Mouse (Mus musculus) layer of hippocampus, postnatal 10 days (tissue): ENCODE data around the gene Fam71b. TPM values are rescaled to one million over a fixed set of nuclear protein-coding genes. Genes with fewer than 3 reads are reported as not detected.
A peak's percentile ranks its signal among the peaks of the same experiment; 100 is the strongest.
"Not testable (repeated sequence)": the region's sequence is repeated elsewhere in the genome, so short reads cannot be mapped to it uniquely, and the experiment has no call there.

Experiments
- DNase-seq, 2 experiments: peaks; one replicate each; pipeline ENCODE4 v3.0.0; 2021; ENCODE audit warnings: low spot score in 2 of 2
- total RNA-seq, 2 experiments: library from RNA; stranded (reverse); gene quantifications; 2 replicates each; pipeline ENCODE4 v1.2.3; 2021

Gene Fam71b
- total RNA-seq, 2 experiments from 2014 or later = not detected

DNA sequence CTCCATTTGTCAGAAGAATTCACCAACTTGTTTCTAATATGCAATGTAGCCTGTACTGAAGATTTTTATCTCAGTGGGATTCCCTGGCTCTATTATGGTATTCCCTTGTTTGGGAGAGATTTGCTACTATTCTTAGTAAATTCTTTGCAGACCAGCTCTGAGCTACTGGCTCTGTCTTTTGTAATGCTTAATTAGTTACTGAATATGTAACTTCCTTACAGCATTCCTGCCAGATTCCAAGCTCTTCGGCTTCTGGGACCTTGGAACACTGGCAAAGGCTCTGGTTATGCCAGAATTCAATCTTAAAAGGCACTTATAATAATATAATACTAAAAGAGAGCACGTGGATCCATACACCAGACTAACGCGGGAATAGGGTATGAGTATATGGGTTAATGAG, 31.8 kb downstream of the Fam71b start:
- DNase-seq = not testable (repeated sequence)

DNA sequence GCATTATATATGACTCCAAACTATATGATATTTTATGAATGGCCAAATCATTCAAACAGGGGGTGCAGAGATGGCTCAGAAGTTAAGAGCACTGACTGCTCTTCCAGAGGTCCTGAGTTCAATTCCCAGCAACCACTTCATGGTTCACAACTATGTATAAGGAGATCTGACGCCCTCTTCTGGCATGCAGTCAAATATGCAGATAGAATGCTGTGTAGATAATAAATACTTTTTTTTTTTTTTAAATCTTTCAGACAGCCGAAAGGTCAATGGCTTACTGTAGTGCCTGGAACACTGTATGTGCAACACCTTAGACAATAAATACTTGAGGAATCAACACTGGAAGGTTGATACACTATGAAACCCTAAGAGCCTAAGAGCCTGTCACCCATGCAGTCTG, 33.8 kb downstream of the Fam71b start:
- DNase-seq = no peak

DNA sequence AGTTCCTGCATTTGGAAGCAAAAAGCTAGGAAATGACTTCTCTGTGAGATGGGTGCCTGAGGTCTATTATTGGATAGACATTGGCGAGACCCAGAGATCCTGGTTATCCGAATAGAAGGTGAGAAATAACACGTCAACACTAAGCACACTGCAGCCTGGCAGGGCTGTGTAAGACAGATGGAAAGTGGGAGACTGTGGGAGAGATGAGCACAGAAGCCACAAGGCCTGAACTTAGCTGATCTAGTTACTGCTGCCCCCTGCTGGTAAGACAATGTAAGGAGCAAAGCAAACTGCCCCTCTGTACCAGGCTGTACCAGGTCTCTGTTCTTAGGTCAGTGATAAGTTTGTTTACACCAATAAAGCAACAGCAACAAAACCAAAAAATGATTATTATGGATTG, 34.8 kb downstream of the Fam71b start:
- peak; percentile 84 to 85 for DNase-seq

DNA sequence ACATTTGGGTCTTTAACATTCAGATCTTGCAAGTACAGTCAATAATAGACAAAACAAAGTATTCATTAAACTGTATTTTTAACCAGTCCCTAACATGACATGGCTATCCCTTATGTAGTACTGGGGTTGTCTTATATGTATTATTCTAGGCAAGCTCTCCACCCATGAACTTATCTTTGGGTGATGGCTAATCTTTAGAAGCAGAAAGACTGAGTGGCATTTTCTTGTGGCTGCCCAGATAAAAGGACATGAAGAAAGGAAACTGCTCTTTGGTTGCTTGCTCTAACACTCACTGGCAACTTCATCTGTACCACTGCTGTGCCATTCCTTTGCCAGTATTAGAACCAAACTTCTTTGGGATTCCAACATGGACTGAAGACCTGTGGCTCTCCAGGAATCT, 39.0 kb downstream of the Fam71b start:
- DNase-seq = no peak

DNA sequence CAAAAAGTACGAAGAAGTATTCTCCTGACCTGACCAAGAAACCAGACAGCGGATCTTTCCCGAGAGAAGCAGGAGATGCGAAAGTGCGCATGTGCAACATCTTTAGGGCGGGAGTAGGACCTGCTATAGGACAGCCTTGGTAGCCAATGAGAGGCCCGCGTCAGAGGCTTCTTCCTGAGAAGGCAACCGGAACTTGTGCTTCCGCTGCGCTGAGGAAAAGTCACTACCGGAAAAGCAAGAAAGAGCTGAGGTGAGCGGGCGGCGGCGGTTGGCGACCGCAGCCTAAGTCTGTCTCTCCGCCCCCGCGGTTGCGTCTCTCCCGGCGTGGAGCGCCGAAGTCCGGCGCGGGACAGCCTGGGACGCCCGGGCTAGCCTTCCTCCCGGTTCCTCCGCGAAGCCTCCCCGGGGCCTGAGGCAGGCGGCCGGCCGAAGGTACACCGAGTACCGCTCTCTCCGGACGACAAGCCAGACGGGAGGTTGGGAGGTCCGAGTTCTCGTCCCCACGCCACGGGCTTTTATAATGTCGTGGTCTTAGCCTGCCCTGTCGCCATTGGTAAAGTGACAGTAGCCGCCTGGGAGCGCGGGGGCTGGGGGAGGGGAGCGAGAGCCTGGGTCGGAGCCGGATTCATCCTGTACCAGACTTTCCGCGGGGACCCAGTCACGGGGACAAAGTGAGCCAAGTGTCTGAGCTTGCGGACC, 40.5 kb downstream of the Fam71b start, which contains the start of gene Med7:
Med7 (plus strand) TSS at position 166 of the 699 bp plus-strand sequence.
- peak; percentile 87 to 91 for DNase-seq

DNA sequence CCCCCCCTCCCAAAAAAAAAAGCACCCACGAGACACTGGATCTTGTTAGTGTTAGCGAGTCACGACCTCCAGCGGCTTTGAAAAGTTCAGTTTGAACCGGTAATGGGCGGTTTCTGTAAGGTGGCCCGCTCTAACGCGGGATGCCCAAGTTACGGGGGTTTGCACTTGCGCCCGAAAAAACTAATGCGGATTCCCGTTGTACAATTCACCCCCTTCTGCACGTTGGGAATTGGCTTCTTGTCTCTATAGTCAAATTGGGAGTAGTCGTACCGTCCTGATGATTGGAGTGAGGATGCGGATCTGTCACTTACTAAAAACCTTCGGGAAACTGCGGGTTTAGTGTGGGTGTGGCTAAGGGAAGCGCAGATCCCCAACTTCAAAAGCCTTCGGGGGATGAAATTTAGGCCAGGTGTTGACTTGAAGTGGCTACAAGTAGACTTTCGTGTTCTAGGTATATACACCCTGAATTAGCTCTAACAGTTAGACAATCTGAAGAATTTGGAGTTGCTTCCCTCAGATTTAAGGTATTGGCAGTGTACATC, 41.2 kb downstream of the Fam71b start:
- peak in 1 of 2 experiments; percentile 19 for DNase-seq

DNA sequence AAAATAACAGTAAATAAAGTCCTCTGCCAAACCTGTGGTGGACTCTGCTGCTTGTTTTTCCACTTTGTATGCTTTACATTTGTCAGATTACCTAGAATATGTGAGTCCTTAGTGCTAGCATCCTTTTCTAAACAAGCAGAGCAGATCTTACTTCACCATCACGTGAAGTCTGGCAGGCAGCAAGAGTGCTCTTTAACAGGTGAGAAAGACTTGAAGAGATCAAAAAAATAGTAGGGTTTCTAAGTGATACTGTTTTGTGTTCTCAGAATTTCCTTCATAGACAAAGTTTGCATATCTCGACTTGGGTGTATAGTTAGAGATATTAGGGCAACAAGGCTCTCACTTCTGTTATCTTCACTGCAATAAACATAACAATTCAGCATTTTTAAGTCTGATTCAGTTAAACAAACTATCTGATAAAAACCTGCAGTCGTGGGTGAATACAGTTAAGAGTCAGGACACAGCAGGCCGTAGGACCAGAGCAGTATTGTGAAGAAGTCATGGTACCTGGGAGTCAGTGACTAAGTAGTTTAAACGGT, 42.7 kb downstream of the Fam71b start:
- DNase-seq = no peak

DNA sequence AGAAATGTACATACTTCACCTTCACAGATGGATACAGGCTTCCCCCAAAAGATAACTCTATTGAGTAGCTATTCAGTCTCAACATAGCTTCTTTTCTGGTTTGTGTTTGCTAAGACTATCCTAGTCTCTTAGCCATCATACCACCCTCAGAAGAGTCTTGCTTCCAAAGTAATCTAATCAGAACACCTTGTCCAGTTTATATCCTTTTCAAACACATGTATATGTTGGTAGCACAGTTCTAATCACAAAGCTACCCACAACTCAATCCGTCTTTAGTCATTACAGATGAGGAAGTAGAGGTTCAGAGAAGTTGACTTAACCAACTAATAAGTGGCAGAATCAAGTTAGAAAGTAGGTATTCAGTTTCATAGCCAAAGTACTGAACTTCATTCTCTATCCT, 45.4 kb downstream of the Fam71b start:
- DNase-seq = no peak

DNA sequence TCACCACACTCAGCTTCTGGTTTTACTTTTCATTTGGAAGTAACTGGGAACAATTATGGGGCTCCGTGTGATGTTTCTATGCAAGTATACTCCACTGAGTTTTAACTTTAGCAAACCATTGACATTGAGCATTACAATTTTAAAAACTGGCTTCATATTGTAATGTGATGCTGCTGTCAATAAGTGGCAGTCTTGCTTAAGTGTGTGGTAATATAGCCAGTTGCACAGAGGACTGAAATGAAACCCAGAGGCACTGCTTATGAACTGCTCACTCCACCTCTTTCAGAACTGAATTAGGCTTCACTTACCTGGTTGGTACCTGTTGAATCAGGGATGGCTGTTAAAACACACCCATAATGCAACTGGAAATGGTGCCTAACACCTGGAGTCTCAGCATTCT, 46.8 kb downstream of the Fam71b start:
- no peak for DNase-seq

DNA sequence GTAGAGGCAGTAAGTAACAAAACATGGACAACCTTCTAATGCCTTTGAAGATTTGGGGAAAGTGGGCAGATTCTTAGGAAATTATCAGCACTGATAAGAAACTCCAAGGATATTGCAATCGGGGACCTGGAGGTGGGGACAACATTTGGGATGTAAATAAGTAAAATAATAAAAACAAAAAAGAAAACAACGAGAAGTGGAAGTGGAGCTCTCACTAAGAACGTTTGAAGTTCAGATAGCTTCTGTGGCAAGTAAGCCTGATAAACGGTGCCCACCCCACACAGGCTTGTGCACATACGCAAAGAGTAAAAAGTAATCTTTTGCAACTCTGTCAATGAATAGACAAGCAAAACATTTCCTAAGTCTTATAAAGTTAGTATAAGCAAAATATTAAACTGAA, 47.6 kb downstream of the Fam71b start:
- no peak for DNase-seq

DNA sequence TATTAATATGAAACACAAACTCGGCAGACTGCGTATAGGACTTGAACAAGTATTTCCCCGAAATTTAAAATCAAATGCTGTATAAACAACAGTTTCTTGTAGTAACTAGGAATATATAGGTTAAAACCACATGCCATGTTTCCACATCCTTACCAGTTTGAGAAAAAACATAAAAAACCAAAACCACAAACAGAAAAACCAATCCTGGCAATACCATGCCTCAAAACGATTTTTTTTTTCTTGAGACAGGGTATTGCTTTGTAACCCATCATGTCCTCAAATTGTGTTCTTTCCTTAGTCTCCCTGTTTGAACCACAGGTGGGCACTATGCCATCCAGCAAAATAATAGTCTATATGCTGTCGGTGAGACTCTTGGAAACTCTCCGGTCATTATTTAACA, 49.8 kb downstream of the Fam71b start:
- DNase-seq = no peak

DNA sequence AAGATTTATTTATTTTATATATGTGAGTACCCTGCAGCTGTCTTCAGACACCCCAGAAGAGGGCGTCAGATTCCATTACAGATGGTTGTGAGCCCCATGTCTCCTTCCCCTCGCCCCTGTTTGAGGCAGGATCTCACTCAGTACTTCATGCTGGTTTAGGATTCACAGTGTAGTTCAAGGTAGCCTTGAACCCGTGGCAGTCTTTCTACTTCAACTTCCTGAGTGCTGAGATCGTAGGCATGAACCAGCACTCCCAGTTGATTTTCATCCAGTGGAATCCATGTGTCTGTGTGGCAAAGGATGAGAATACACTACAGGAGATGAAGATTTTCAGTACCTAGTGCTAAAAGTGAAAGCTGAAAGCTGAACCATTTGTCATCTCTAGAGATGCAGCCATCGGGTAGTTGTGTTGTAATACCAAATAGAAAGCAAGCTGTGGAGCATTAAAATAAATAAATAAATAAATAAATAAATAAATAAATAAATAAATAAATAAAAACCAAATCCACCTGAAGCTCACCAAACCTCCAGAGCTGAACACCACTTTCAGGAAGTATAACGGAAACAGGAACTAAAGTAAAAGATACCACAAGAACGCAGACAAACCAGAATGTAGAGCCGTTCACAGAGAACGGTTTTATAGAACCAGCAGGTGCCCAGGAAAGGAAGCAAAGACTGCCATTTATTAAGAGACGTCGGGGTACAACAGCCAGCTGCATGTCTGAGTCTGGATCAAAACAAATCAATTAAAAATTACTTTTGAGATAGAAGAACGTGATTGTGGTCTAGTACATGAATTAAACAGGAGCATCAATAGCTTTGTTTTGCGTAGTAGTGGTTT, 51.5 kb downstream of the Fam71b start:
- no peak for DNase-seq

DNA sequence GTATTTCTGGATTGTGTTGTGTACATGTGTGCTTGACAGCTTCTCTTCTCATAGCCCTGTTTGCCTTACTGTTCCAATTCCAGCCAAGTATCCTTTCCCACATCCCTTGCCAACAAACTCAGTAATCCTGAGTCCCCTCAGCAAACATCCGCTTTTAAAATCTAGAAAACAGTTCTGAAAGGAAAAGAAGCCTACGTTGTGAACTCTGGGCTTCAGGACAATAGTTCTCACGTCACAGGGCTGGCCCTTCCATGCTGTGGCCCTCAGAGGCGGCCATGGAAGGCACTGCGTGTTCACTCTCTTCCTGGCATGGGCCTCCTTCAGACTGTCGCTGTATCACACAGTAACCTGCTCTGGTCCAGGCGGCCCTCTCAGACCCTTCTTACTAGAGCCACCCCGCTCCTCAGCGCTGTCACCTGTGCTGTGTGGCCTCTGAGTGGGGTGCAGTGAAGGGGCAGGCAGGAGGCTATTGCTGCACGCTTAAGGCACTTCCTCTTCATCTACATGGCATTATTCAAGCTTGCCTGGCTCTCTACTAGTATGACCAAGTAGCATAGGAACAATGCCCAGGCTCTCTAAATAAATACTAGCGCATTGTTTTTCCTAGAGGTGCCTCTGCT, 53.2 kb downstream of the Fam71b start:
- no peak for DNase-seq

DNA sequence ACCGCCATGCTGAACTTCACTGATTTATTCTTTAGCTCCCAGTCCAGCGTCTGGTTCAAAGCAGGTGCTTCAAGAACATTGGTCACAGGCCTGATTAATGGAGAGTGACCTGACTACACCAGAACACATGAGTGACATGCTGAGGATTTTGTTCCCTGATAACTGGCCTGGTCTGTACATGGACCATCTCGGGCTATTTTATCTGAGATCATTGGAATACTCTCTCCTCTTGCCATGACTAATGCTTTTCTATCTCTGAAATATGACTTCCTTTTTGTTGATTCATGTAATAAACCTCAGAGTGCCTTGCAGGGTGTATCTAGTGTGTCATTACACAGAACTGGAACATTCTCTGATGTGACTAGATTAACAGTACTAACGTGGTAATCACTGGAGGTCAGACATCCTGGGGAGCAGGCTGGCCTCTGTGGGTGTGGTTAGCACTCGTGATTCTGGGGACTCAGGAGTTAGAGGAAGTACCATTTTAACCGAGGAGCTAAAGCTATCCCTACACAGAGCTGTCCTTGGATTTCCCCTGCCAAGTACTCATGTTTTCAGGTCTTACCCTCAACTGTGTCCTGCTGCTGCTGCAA, 58.2 kb downstream of the Fam71b start, which contains the start of gene Havcr2:
Havcr2 (plus strand) TSS at position 483 of the 593 bp plus-strand sequence.
- DNase-seq = no peak

Other genes starting within 250 kb of the Fam71b start
- under 1 TPM; 0.58 to 0.59 TPM for gene Nipal4, start 230.1 kb upstream of the Fam71b start, total RNA-seq
- gene Fndc9, start 161.0 kb upstream of the Fam71b start, total RNA-seq = 1 to 10 TPM; 6.2 to 7.5 TPM
- 100 to 1,000 TPM; 263 to 287 TPM for gene Cyfip2, start 83.7 kb upstream of the Fam71b start, total RNA-seq
- gene Itk, start 7.0 kb upstream of the Fam71b start, total RNA-seq = under 1 TPM; 0.31 to 0.48 TPM
- gene Med7, start 40.4 kb downstream of the Fam71b start, total RNA-seq = 10 to 100 TPM; 38.6 to 40.4 TPM
- gene Havcr2, start 58.4 kb downstream of the Fam71b start, total RNA-seq = 1 to 10 TPM in 1 of 2 experiments, under 1 TPM in 1; 0.75 to 1.4 TPM
- gene Gm12169, start 127.7 kb downstream of the Fam71b start, total RNA-seq = not detected
- not detected for gene BC053393, start 175.0 kb downstream of the Fam71b start, total RNA-seq
- gene Dppa1, start 232.7 kb downstream of the Fam71b start, total RNA-seq = not detected